Mouse (Mus musculus): ENCODE measurements around the gene Spock1. TPM values are rescaled to one million over a fixed set of nuclear protein-coding genes. Genes with fewer than 3 reads are reported as not detected.

Gene Spock1
- total and polyA plus RNA-seq, 3 experiments: not detected

DNA sequence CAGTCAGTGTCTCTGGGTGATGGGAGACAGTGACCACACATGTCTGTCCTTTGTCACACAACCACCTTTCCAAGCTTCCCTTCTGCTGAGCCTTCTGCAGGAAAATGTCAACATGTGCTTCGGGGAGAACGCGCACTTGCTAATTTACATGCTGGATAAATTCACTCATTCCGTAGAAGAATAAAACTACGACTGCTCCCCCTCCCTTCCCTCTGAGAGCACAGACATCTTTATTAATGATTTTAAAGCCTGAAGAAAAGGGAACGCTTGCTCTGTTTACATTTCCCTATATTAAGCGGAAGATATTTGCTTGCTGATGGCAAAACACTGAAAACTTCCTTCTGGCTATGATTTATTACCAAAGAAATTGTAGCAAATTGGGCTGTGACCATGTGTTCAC, 77.2 kb downstream of the Spock1 start:
- dilution Hi-C loops (cut with MboI; ENCODE audit: extremely low pct_ligation_motif_present, extremely low pct_unique_long_range_greater_than_20kb, low sequenced_read_pairs) (no loop called here), in situ Hi-C loops (cut with MboI; ENCODE audit: low pct_ligation_motif_present, low pct_unique_long_range_greater_than_20kb, low sequenced_read_pairs) (no loop called here)
- Histone ChIP-seq H3K4me3 (replicated peaks in 1 of 3; ENCODE audit: low read depth in 2 of 3, low read length in 2 of 3, poor library complexity in 1 of 3) (no peak overlapping the region), H3K4me2 (ENCODE audit: insufficient read depth, low read depth, poor library complexity, severe bottlenecking) (no peak overlapping the region), H3K9ac (ENCODE audit: insufficient read depth, low read depth) (no peak overlapping the region), H3K27me3 (replicated peaks) (no peaks in the 10 kb centered on the region), H3K79me2 (replicated peaks; ENCODE audit: control insufficient read depth, extremely low read depth, insufficient read depth, poor library complexity, severe bottlenecking) (no peaks in the 10 kb centered on the region), H3K9me3 (replicated peaks; ENCODE audit: low read length) (peaks cover 78% of the 10 kb centered on the region), H3K36me3 (replicated peaks in 1 of 2; ENCODE audit: control insufficient read depth in 1 of 2, insufficient read depth in 1 of 2, low read length in 1 of 2) (no peaks in the 10 kb centered on the region), H3K4me1 (ENCODE audit: control insufficient read depth in 1 of 2, insufficient read depth in 2 of 2) (no peaks in the 10 kb centered on the region), H3K27ac (ENCODE audit: insufficient read depth, low read depth) (no peak overlapping the region)
- no peak for DNase-seq (ENCODE audit: extremely low read depth)
- no peak for TF ChIP-seq UBTF (IDR thresholded peaks at IDR 0.05; ENCODE audit: low read depth, low read length)
- TF ChIP-seq USF1 (IDR thresholded peaks at IDR 0.05; ENCODE audit: low read depth, low read length): no peak
- TF ChIP-seq NRF1 (IDR thresholded peaks at IDR 0.05; ENCODE audit: low read depth, low read length): no peak
- no peak for TF ChIP-seq MAZ (IDR thresholded peaks at IDR 0.05; ENCODE audit: low read depth, low read length)
- no peak for TF ChIP-seq ELF1 (IDR thresholded peaks at IDR 0.05; ENCODE audit: low read depth, low read length)
- TF ChIP-seq HCFC1 (IDR thresholded peaks at IDR 0.05; ENCODE audit: low read depth, low read length): no peak
- TF ChIP-seq RAD21 (IDR thresholded peaks at IDR 0.05; ENCODE audit: low read depth, low read length): no peak
- no peak for TF ChIP-seq IRF4 (IDR thresholded peaks at IDR 0.05; ENCODE audit: low read depth, low read length)
- TF ChIP-seq RCOR1 (conservative IDR thresholded peaks at IDR 0.05; ENCODE audit: low read depth, low read length): no peak
- no peak for TF ChIP-seq ZMIZ1 (IDR thresholded peaks at IDR 0.05; ENCODE audit: low read depth, low read length)
- no peak for TF ChIP-seq BHLHE40 (IDR thresholded peaks at IDR 0.05; ENCODE audit: low read depth, low read length)

DNA sequence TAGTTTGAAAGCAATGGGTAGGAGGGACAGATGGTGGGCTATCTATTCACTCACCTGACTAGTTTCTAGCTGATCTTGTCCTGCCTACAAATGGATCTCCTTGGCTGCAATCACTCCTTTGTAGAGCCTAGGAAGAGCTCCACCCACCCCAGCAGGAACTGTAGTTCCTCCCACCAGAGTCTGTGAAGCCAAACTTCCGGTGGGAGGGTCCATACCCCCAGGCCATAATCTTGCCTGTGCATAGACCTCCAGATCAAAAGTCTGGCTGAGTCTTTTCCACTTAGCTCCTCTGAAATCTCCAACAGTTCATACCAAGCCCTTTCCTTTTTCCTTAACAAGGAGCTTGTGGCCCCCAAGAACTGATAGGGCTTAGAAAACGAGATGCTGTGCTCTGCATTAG, 78.0 kb downstream of the Spock1 start:
- Histone ChIP-seq H3K27me3 (replicated peaks) (no peaks in the 10 kb centered on the region), H3K9ac (ENCODE audit: insufficient read depth, low read depth) (no peak overlapping the region), H3K79me2 (replicated peaks; ENCODE audit: control insufficient read depth, extremely low read depth, insufficient read depth, poor library complexity, severe bottlenecking) (no peaks in the 10 kb centered on the region), H3K4me1 (ENCODE audit: control insufficient read depth in 1 of 2, insufficient read depth in 2 of 2) (no peaks in the 10 kb centered on the region), H3K4me2 (ENCODE audit: insufficient read depth, low read depth, poor library complexity, severe bottlenecking) (no peak overlapping the region), H3K9me3 (replicated peaks; ENCODE audit: low read length) (peaks cover 78% of the 10 kb centered on the region), H3K4me3 (replicated peaks in 1 of 3; ENCODE audit: low read depth in 2 of 3, low read length in 2 of 3, poor library complexity in 1 of 3) (no peak overlapping the region), H3K36me3 (replicated peaks in 1 of 2; ENCODE audit: control insufficient read depth in 1 of 2, insufficient read depth in 1 of 2, low read length in 1 of 2) (no peaks in the 10 kb centered on the region), H3K27ac (ENCODE audit: insufficient read depth, low read depth) (no peak overlapping the region)
- in situ Hi-C loops (cut with MboI; ENCODE audit: low pct_ligation_motif_present, low pct_unique_long_range_greater_than_20kb, low sequenced_read_pairs): no loop called here
- DNase-seq (ENCODE audit: extremely low read depth): no peak
- TF ChIP-seq USF2 (conservative IDR thresholded peaks at IDR 0.05; ENCODE audit: low read depth, low read length): no peak
- dilution Hi-C loops (cut with MboI; ENCODE audit: extremely low pct_ligation_motif_present, extremely low pct_unique_long_range_greater_than_20kb, low sequenced_read_pairs): no loop called here

DNA sequence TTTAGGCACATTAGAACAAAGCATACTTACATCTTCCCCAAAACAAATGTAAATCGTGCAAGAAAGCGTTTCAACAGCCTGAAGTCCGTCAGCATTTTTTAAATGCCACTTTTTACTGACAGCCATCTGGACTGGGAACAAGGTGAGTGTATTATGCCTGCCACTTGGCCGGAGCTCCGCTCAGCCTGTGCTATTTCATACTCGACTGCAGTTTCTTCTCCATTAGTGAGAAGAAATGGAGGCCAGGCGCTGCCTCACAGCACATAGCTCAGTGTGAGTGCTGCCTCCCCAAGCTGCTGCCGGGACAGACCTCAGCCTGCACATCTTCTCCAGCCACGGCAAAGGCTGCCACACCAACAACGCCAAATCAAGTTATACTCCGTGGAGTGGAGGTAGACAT, 91.9 kb downstream of the Spock1 start:
- DNase-seq (ENCODE audit: extremely low read depth): no peak
- no peaks in the 10 kb centered on the region for H3K36me3 ChIP-seq (replicated peaks in 1 of 2; ENCODE audit: control insufficient read depth in 1 of 2, insufficient read depth in 1 of 2, low read length in 1 of 2)
- in situ Hi-C loops (cut with MboI; ENCODE audit: low pct_ligation_motif_present, low pct_unique_long_range_greater_than_20kb, low sequenced_read_pairs) (no loop called here), dilution Hi-C loops (cut with MboI; ENCODE audit: extremely low pct_ligation_motif_present, extremely low pct_unique_long_range_greater_than_20kb, low sequenced_read_pairs) (no loop called here)
- no peak overlapping the region for H3K4me3 ChIP-seq (replicated peaks in 1 of 3; ENCODE audit: low read depth in 2 of 3, low read length in 2 of 3, poor library complexity in 1 of 3)
- H3K27me3 ChIP-seq (replicated peaks): no peaks in the 10 kb centered on the region
- peaks cover 85% of the 10 kb centered on the region for H3K9me3 ChIP-seq (replicated peaks; ENCODE audit: low read length)
- H3K79me2 ChIP-seq (replicated peaks; ENCODE audit: control insufficient read depth, extremely low read depth, insufficient read depth, poor library complexity, severe bottlenecking): no peaks in the 10 kb centered on the region
- TF ChIP-seq ZKSCAN1 (IDR thresholded peaks at IDR 0.05; ENCODE audit: borderline replicate concordance, low read depth, low read length) (no peak), SIN3A (IDR thresholded peaks at IDR 0.05; ENCODE audit: low read length) (no peak), USF2 (conservative IDR thresholded peaks at IDR 0.05; ENCODE audit: low read depth, low read length) (no peak), RCOR1 (conservative IDR thresholded peaks at IDR 0.05; ENCODE audit: low read depth, low read length) (no peak), GABPA (IDR thresholded peaks at IDR 0.05; ENCODE audit: insufficient replicate concordance, low read depth, low read length) (no peak), ZNF384 (IDR thresholded peaks at IDR 0.05; ENCODE audit: low read depth, low read length) (no peak), NRF1 (IDR thresholded peaks at IDR 0.05; ENCODE audit: low read depth, low read length) (no peak), POLR2AphosphoS2 (IDR thresholded peaks at IDR 0.05; ENCODE audit: low read depth, low read length) (no peak)
- H3K4me2 ChIP-seq (ENCODE audit: insufficient read depth, low read depth, poor library complexity, severe bottlenecking): no peak overlapping the region
- no peak overlapping the region for H3K9ac ChIP-seq (ENCODE audit: insufficient read depth, low read depth)
- H3K4me1 ChIP-seq (ENCODE audit: control insufficient read depth in 1 of 2, insufficient read depth in 2 of 2): no peaks in the 10 kb centered on the region
- no peak overlapping the region for H3K27ac ChIP-seq (ENCODE audit: insufficient read depth, low read depth)
